Mouse (Mus musculus): ENCODE results near the gene Tmem237. TPM values are rescaled to one million over a fixed set of nuclear protein-coding genes. Genes with fewer than 3 reads are reported as not detected.

The Tmem237 gene
- polyA plus RNA-seq, 1 experiment from 2014 or later = 5.8 TPM

DNA sequence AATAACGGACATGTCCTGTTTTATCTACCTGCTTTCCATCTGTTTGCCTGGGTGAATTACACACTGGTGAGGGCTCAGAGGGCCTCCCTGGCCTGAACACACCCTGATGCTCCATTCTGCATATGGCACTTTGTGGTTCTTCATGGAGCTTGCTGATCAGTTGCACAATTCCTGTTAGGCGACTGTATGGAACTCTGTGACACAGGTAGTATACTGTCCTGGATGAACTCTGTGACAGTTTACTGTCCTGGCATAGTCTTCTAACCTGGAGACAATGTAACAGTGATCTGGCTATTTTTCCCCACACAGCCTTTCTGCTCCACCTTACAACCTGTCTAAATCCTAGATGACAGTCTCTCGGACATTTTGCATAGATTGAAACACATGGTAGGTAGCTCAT lies 38.9 kb upstream of the Tmem237 start:
- Histone ChIP-seq H3K4me3 (replicated peaks) (no peak overlapping the region), H3K4me2 (no peak overlapping the region), H3K36me3 (replicated peaks) (peaks cover 15% of the 10 kb centered on the region), H3K9ac (no peak overlapping the region), H3K27me3 (no peaks in the 10 kb centered on the region), H3K27ac (replicated peaks) (no peak overlapping the region), H3K9me3 (replicated peaks) (no peaks in the 10 kb centered on the region), H3K4me1 (replicated peaks) (no peaks in the 10 kb centered on the region)
- 60% methylated on average over 3 of the region's 3 CpGs for WGBS (ENCODE audit: insufficient replicate concordance)
- ATAC-seq (ENCODE audit: insufficient read depth) = no peak

DNA sequence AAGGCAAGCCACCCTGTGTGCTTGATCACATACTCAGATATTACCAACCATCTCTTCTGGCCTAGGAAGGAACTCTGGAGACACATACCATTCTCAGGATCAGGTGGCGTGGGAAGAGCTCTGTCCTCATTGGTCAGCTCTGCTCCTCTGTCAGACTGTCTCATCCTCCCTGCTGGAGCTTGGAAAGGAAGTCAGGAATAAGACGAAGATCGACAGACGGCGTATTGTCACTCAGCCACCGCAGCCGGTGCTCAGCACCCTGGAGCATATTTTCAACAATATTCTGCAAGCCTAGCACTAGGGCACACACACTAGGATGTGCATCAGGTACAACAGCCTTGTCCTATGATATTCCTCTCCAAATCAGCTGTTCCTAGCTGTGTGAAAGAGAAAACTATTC lies 38.3 kb upstream of the Tmem237 start:
- no peak for ATAC-seq (ENCODE audit: insufficient read depth)
- H3K36me3 ChIP-seq (replicated peaks) = peaks cover 9% of the 10 kb centered on the region
- no peaks in the 10 kb centered on the region for H3K27me3 ChIP-seq
- no peak overlapping the region for H3K27ac ChIP-seq (replicated peaks)
- no peak overlapping the region for H3K4me3 ChIP-seq (replicated peaks)
- no peak overlapping the region for H3K4me2 ChIP-seq
- no peak overlapping the region for H3K9ac ChIP-seq
- H3K9me3 ChIP-seq (replicated peaks) = no peaks in the 10 kb centered on the region
- WGBS (ENCODE audit: insufficient replicate concordance) = 73% methylated on average over 7 of the region's 7 CpGs
- no peaks in the 10 kb centered on the region for H3K4me1 ChIP-seq (replicated peaks)

DNA sequence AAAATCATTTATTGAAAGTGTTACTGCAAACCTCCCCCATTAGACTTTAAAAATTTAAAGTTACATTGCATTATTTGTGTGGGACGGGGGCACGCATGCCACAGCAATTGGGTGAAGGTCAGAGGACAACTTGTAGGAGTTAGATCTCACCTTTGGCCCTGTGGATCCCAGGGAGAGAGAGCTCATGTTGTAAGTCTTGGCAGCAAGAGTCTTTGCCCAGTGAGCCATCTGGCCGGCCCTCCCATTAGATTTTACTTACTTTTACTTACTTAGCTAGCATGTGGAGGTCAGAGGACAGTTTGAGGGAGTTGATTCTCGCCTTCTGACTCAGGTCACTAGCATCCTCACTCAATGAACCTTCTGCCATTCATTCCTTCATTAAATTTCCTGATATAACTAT lies 37.6 kb upstream of the Tmem237 start:
- H3K9me3 ChIP-seq (replicated peaks) = no peaks in the 10 kb centered on the region
- no peak overlapping the region for H3K4me2 ChIP-seq
- no peak overlapping the region for H3K4me3 ChIP-seq (replicated peaks)
- H3K36me3 ChIP-seq (replicated peaks) = peaks cover 4% of the 10 kb centered on the region; the same call in 1 of the 2 replicates
- WGBS (ENCODE audit: insufficient replicate concordance) = 71% methylated on average over 4 of the region's 4 CpGs
- H3K27me3 ChIP-seq = no peaks in the 10 kb centered on the region
- no peaks in the 10 kb centered on the region for H3K4me1 ChIP-seq (replicated peaks)
- H3K9ac ChIP-seq = no peak overlapping the region
- no peak for ATAC-seq (ENCODE audit: insufficient read depth)
- no peak overlapping the region for H3K27ac ChIP-seq (replicated peaks)

DNA sequence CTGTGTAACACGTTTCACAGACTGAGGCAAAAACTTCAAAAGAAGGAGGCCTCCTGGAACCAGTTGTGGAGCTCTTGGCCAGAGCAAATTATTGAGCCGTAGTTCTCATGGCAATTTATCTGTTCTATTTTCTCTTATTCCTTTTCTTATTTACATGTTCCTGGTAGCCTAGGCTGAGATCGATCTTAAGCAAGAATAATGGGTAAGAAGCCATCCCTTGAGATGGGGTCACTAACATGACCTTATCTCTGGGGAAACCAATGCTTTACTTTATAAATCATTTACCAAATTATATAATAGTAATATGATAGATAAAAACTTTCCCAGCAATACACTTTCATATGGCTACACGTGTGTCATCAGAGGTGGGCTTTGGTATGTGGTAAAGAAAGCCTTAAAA lies 32.1 kb upstream of the Tmem237 start:
- no peaks in the 10 kb centered on the region for H3K4me1 ChIP-seq (replicated peaks)
- H3K4me3 ChIP-seq (replicated peaks) = no peak overlapping the region
- H3K27me3 ChIP-seq = no peaks in the 10 kb centered on the region
- no peak overlapping the region for H3K27ac ChIP-seq (replicated peaks)
- H3K4me2 ChIP-seq = no peak overlapping the region
- H3K9me3 ChIP-seq (replicated peaks) = no peaks in the 10 kb centered on the region
- ATAC-seq (ENCODE audit: insufficient read depth) = no peak
- no peak overlapping the region for H3K9ac ChIP-seq
- no peaks in the 10 kb centered on the region for H3K36me3 ChIP-seq (replicated peaks)
- WGBS (ENCODE audit: insufficient replicate concordance) = 61% methylated on average over 4 of the region's 4 CpGs

DNA sequence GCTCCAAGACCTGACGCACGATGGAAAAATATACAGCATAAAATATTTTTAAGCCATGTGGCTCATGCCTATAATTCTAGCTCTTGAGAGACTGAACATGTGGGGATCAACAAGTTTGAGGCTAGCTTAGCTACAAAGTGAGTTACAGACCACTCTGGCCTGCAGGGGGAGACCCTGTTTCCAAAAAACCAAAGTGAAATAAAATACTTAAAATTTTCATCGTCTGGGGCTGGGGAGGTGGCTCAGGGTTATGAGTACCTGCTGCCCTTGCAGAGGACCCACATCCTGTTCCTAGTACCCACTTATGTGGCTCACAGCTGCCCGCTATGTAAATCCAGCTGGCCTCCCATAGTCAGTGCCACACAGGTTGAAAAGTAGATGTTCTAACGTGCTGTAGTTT lies 30.3 kb upstream of the Tmem237 start:
- Histone ChIP-seq H3K9me3 (replicated peaks) (no peaks in the 10 kb centered on the region), H3K9ac (no peak overlapping the region), H3K4me3 (replicated peaks) (no peak overlapping the region), H3K4me1 (replicated peaks) (no peaks in the 10 kb centered on the region), H3K4me2 (no peak overlapping the region), H3K27me3 (no peaks in the 10 kb centered on the region), H3K27ac (replicated peaks) (no peak overlapping the region), H3K36me3 (replicated peaks) (no peaks in the 10 kb centered on the region)
- no peak for ATAC-seq (ENCODE audit: insufficient read depth)
- WGBS (ENCODE audit: insufficient replicate concordance) = 57% methylated on average over 5 of the region's 5 CpGs

DNA sequence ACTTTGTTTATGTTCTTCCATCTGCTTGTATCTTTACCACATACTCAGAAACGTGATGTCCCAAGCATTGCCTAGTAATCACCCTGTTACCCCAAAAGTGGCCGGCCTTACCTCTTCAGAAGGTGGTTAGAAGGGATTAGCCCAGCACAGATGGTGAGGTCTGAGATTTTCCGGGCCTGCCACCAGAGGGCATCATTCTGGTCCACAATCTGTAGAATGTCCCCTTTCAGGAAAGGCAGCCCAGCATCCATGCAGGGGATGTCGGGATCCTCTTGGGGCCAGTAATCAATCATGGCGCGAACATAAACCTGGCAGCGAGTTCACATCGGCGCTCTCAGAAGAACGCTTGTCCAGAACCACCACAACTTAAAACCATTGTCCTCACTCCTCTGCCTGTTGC lies 24.3 kb upstream of the Tmem237 start:
- Histone ChIP-seq H3K36me3 (replicated peaks) (no peaks in the 10 kb centered on the region), H3K27ac (replicated peaks) (no peak overlapping the region), H3K27me3 (no peaks in the 10 kb centered on the region), H3K4me3 (replicated peaks) (no peak overlapping the region), H3K4me2 (no peak overlapping the region), H3K4me1 (replicated peaks) (no peaks in the 10 kb centered on the region), H3K9ac (no peak overlapping the region), H3K9me3 (replicated peaks) (no peaks in the 10 kb centered on the region)
- 72% methylated on average over 10 of the region's 10 CpGs for WGBS (ENCODE audit: insufficient replicate concordance)
- no peak for ATAC-seq (ENCODE audit: insufficient read depth)

DNA sequence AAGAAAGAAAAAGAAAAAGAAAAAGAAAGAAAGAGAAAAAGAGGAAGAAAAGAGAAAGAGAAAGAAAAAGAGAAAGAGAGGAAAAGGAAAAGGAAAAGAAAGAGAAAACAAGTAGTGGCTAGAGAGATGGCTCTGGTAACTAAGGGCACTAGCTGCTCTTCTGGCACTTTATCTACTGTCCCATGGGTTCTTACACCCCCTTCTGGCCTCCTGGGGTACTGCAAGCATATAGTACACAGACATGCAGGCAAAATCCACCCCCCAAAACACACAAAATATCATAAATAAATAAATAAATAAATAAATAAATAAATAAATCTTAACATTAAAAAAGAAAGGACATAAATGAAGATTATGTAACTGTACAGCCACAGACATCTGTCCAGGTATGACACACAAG lies 22.6 kb upstream of the Tmem237 start:
- Histone ChIP-seq H3K4me2 (no peak overlapping the region), H3K27me3 (no peaks in the 10 kb centered on the region), H3K4me1 (replicated peaks) (no peaks in the 10 kb centered on the region), H3K9ac (no peak overlapping the region), H3K4me3 (replicated peaks) (no peak overlapping the region), H3K36me3 (replicated peaks) (no peaks in the 10 kb centered on the region), H3K9me3 (replicated peaks) (no peaks in the 10 kb centered on the region), H3K27ac (replicated peaks) (no peak overlapping the region)
- no peak for ATAC-seq (ENCODE audit: insufficient read depth)

DNA sequence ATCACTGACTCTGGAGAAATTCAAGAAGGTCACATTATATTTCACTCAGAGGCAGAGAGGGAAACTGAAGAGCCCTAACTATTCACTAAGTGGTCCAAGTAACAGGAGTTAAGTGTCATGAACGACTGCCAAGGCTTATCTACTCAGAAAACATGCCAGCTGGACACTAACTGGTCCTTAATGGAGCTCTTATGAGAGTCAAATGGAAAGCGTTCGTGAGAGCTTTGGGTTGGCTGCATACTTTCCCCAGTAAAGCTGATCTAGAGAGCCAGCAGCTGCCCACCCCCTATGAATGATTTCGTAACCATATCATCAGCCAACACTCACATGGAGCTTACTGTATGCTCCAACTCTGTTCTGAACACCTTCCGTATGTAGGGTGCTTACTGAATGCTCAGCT lies 14.2 kb upstream of the Tmem237 start:
- Histone ChIP-seq H3K4me3 (replicated peaks) (no peak overlapping the region), H3K9ac (no peak overlapping the region), H3K4me1 (replicated peaks) (no peaks in the 10 kb centered on the region), H3K9me3 (replicated peaks) (no peaks in the 10 kb centered on the region), H3K4me2 (no peak overlapping the region), H3K27me3 (no peaks in the 10 kb centered on the region), H3K36me3 (replicated peaks) (no peaks in the 10 kb centered on the region), H3K27ac (replicated peaks) (no peak overlapping the region)
- no peak for ATAC-seq (ENCODE audit: insufficient read depth)
- 54% methylated on average over 5 of the region's 5 CpGs for WGBS (ENCODE audit: insufficient replicate concordance)

DNA sequence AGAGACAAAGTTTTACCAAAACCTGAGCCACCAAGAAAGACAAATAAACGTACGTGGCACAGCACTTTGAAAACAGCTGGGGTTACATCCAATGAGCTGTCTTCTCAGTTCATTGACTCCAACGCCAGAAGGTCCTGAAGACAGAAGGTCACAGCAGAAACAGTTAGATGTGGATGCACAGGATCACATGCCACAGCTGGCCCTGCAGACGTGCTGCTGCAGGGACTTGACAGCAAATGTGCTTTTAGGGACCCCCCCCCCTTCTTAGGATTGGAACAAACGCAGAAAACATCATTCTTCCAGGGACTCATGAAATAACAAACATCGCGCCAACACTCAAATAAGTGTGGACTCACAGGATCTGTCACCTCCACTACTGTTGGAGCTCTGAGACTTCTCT lies 8.7 kb upstream of the Tmem237 start:
- no peaks in the 10 kb centered on the region for H3K4me1 ChIP-seq (replicated peaks)
- no peak overlapping the region for H3K4me2 ChIP-seq
- H3K9me3 ChIP-seq (replicated peaks) = no peaks in the 10 kb centered on the region
- no peaks in the 10 kb centered on the region for H3K27me3 ChIP-seq
- H3K27ac ChIP-seq (replicated peaks) = no peak overlapping the region
- H3K4me3 ChIP-seq (replicated peaks) = no peak overlapping the region
- H3K9ac ChIP-seq = no peak overlapping the region
- no peaks in the 10 kb centered on the region for H3K36me3 ChIP-seq (replicated peaks)
- 63% methylated on average over 7 of the region's 7 CpGs for WGBS (ENCODE audit: insufficient replicate concordance)
- ATAC-seq (ENCODE audit: insufficient read depth) = no peak

DNA sequence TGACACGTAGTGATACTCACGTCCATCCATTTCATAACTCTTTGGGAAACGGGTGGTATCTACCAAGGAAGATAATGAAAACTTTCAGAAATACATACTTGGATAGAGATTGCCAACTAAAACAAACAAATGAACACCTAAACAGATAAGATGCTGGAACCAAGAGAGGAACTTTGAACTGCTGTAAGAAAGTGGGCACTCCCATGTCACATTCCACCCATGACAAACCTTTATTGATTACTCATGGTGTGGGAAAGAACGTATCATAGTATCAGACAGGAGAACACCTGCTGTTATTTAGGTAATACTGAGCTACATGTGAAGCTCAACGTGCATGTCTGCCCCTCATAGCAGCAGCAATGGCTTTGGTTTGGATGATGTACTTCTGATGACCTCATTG lies 5.3 kb upstream of the Tmem237 start:
- no peak for ATAC-seq (ENCODE audit: insufficient read depth)
- no peak overlapping the region for H3K9ac ChIP-seq
- H3K27me3 ChIP-seq = no peaks in the 10 kb centered on the region
- no peaks in the 10 kb centered on the region for H3K9me3 ChIP-seq (replicated peaks)
- WGBS (ENCODE audit: insufficient replicate concordance) = 53% methylated on average over 5 of the region's 5 CpGs
- H3K4me3 ChIP-seq (replicated peaks) = no peak overlapping the region
- H3K27ac ChIP-seq (replicated peaks) = no peak overlapping the region
- no peaks in the 10 kb centered on the region for H3K36me3 ChIP-seq (replicated peaks)
- no peak overlapping the region for H3K4me2 ChIP-seq
- no peaks in the 10 kb centered on the region for H3K4me1 ChIP-seq (replicated peaks)

DNA sequence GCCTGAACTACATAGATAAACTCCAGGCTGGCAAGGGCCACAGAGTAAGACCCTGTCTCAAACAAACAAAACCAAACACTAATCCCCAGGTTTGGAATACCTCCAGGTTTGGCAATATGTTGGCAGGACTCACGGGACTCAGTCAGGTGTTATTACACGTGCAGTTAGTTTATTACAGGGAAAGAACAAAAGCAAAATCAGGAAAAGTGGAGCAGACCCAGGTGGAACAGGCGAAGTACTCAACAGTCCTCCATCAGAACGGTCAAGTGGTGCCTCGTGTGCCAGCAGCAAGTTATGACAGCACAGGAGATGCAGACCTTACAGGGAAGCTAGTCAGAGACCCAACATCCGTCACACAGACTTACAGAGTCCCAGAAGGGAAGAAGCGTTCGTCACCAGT lies 9.7 kb downstream of the Tmem237 start:
- Histone ChIP-seq H3K27ac (replicated peaks) (no peak overlapping the region), H3K9me3 (replicated peaks) (no peaks in the 10 kb centered on the region), H3K4me2 (no peak overlapping the region), H3K4me1 (replicated peaks) (no peaks in the 10 kb centered on the region), H3K36me3 (replicated peaks) (no peaks in the 10 kb centered on the region), H3K27me3 (no peaks in the 10 kb centered on the region), H3K9ac (no peak overlapping the region), H3K4me3 (replicated peaks) (no peak overlapping the region)
- ATAC-seq (ENCODE audit: insufficient read depth) = no peak
- WGBS (ENCODE audit: insufficient replicate concordance) = 64% methylated on average over 8 of the region's 8 CpGs

DNA sequence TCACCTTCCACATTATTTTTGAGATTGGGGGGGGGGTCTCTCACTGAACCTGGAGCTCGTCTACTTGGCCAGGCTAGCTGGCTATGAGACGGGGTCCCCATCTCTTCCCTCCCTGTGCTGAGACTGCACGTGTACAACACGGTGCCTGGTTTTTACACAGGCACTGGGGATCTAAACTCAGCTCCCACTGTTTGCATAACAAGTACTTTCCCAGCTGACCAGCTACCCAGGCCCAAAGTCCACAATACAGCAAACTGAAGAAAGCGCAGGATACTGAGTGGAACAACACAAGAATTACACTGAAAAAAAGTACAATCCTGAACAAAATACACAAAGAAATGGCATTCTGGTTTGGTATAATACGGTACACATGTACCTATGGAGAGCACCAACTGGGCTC lies 18.1 kb downstream of the Tmem237 start:
- H3K36me3 ChIP-seq (replicated peaks) = no peaks in the 10 kb centered on the region
- H3K9me3 ChIP-seq (replicated peaks) = no peaks in the 10 kb centered on the region
- no peak overlapping the region for H3K4me2 ChIP-seq
- WGBS (ENCODE audit: insufficient replicate concordance) = 73% methylated on average over 6 of the region's 6 CpGs
- no peak overlapping the region for H3K4me3 ChIP-seq (replicated peaks)
- no peak overlapping the region for H3K9ac ChIP-seq
- peak; percentile 37; the same call in 1 of the 2 replicates for ATAC-seq (ENCODE audit: insufficient read depth)
- H3K27ac ChIP-seq (replicated peaks) = no peak overlapping the region
- no peaks in the 10 kb centered on the region for H3K4me1 ChIP-seq (replicated peaks)
- no peaks in the 10 kb centered on the region for H3K27me3 ChIP-seq

Data from liver, embryonic 15.5 days (tissue).